Mouse (Mus musculus): ENCODE data around the gene Cep164.
"Not testable (repeated sequence)": the region's sequence is repeated elsewhere in the genome, so short reads cannot be mapped to it uniquely, and the experiment has no call there.

Gene Cep164

GRCm38 (mm10) chr9:45783249-45784069 is 45.0 kb downstream of the Cep164 start:
- no peak for DNase-seq

DNA sequence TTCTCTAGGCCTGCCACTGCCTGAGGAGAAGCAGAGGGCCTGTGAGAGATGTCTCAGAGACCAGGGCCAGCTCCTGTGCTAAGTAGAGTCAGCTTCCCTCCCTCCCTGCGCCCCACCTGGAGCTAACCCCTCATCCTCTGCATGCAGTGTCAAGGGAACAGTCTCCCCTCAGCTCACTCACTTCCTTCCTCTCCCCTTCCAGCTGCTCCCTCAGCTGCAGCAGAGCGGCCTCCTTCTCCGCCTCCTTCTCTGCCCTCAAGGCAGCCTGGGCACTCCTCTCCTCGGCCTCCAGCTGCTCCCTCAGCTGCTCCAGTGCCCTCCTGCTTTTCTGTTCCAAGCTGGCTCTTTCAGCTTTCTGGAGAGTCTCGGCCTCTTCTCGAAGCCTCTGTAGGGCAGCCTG is 49.3 kb downstream of the Cep164 start:
- DNase-seq, result no peak

- not testable (repeated sequence) for DNase-seq
These were observed 52.3 kb downstream of the Cep164 start for GRCm38 (mm10) chr9:45776176-45776575.

DNA sequence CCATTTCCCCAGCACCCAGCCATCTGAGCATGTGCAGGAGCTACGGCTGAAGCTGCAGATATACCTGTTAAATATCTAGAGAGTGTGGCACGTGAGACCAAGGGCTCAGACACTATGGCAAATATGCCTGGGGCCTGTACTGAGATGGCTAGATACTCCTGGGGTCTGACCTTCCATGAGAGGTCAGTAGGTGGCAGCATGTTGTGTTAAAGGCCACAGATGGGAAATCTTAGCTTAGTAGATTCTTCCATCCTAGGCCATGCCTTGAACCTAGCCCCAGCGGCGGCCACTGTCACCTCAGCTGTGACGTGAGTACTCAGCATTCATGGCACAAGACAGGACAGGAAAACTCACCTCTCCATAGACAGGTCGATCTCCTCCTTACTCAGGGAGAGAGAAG is 54.4 kb downstream of the Cep164 start:
- DNase-seq, result no peak

- no peak for DNase-seq
These were observed 58.9 kb downstream of the Cep164 start for GRCm38 (mm10) chr9:45769596-45769995.

DNA sequence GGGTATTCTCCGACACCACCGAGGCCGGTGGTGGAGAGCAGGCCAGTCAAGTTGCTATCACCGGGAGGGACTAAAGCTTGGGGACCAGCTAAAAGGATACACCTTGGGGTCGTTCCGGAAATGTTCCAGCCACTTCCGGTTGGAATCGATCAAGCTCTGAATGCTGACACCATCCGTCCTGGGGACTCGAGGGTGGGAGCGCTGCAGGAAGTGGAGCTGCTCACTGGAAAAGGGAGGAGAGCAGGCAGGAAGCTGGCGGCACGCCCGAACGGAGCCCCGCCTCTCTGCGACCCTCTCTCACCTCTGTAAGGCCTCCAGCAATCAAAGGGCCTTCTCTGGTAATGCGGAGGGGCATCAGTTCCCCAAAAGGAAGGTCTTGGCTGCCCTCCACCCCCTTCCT is 60.1 kb downstream of the Cep164 start:
- no peak for DNase-seq

DNA sequence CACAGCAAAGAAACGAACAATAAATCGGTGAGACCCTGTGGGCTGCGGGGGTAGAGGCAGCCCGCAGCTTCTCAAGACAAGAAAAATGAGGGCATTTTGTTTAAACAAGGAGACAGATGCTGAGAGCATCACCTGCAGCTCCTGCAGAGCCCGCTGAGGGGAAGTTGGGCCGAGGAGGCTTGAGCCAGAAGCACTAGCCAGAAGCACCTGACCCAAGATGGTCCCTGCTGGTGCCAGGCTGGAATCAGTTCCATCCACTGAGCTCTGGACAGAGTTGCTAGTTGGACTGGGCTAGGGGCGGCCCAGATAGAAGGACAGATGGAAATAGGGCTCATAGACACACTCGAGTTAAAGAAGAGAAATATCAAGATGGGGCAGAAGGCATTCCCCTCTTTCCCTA is 61.3 kb downstream of the Cep164 start:
- DNase-seq, result no peak

GRCm38 (mm10) chr9:45766195-45766594 is 62.3 kb downstream of the Cep164 start:
- no peak for DNase-seq

DNA sequence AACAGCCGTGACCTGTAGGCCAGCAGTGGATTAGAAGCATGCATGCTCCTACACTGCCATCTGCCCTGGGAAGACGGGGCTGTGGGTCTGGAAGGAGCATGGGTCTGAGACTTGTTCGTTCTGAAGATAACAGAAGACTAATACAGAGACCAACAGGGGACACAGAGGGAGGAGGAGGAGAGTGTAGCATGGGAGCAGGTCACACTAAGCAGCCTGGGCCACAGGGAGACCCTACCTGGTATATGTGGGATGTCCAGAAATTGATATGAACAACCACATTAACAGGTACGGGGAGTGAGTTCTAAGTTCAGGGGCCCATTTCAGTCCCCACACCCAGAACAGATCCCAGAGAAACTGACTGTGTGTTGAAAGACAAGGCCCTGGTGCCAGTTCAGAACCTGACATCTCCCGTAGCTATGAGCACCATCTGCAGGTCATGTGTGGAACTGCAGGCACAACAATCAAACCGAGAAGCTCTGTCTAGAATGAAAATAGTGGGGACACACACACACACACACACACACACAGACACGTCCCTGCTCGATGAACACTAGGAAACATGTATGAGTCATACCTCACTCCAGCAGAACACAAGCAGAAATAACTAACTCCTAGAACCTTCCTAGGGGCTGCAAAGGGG is 73.9 kb downstream of the Cep164 start:
- peak; percentile 32 to 36 for DNase-seq

DNA sequence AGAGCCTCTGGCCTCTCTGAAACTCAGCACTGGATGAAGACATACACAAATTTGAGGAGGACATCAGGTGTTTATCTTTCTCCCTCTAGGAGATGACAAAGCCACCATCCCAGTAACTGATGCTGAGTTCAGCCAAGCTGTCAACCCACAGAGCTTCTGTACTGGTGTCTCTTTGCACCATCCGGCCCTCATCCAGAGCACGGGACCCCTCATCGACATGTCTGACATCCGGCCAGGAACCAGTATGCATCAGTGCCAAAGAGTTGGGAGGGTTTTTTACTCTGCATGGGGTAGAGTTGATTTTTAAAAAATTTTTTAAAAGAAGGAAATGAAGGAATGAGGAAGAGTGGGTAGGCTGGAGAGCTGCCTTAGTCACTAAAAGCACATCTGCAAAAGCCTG is 78.6 kb downstream of the Cep164 start:
- no peak for DNase-seq

- DNase-seq, result no peak
These were observed 83.0 kb downstream of the Cep164 start for GRCm38 (mm10) chr9:45745451-45745850.

DNA sequence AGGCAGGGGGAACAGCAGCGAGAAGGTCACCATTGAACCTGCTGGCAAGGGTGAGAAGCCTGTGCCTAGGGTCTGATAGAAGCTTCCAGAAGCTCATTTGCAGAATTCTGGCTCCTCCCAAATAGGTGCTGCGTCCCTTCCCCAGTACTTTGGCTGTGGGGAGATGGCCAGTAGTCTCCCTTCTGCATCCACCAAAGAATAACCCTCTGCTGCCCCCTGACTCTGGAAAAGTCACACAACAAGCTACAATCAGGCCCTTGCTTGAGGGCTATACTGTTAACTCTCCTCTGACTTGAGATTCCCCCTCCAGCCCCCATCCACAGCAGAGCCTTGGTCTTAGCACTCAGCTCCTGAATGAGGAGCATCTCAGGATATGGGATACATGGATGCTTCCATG is 87.9 kb downstream of the Cep164 start:
- no peak for DNase-seq

DNA sequence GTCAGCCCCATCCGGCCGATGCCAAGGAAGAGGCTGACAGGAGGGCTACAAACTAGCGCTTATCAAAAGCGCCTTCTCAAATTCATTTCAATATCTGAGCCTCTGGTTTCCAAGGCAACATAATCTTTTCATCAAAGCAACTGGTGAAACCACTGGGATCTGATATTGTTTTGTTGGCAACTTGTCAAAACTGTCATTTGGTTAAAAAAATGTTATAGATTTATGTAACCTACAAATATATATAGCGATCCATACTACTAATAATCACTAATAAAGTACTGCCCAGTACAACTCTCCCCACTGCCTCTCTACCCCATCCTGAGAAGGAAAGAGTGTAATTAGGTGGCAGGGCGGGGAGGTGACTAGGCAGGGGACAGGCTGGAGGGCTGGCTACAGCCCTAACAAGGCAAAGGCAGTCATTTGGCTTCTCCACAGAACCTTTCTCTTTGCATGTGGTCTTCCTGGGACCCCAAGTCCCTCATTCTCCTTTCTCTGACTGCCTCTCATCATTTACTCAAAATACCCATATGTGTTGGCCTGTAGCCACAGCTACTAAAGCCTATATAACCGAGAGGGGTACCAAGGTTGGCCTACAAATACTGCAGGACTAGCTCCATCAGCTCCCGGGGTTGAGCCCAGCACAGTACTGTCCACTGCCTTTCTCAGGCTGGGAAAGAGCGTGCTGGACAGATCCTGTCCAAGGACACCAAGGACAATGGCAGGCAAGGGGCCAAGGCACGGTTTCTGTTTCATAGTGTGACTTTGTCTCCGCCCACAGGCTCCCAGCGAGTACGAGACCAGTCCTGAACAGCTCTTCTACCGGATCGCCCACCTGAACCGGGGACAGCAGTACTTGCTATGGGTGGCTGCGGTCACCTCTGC is 88.5 kb downstream of the Cep164 start:
- DNase-seq, result no peak

DNA sequence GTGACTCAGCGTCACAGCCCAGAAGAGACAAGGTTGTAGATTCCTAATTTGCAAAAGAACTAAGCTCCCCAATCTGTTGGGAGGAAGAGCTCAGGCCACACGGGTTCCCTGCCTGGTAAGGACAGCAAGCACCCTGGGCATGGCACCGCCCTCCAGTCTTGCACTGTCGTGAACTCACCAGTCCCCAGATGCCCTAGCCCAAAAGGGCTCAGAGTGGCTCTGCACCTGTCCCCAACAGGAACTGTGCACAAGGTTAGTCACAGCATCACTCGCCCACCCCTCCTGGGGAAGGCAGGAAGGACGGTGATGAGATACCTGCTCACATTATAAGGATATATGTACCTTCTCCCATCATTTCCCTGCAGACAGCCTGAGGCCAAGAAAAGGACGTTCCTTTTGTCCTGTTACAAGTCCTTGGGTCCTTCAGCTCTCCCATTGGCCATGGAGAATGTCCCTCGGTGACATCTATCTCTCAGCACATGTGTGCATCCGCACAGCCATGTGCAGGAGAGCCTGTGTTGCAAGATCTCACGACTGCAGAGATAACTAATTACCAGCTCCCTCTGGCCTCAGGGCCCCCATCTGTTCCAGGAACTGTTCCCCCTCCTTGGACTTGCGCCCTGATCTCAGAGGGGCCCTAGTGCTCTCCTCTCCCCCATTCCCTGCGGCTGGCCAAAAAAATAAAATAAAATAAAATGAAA is 89.3 kb downstream of the Cep164 start:
- no peak for DNase-seq

DNA sequence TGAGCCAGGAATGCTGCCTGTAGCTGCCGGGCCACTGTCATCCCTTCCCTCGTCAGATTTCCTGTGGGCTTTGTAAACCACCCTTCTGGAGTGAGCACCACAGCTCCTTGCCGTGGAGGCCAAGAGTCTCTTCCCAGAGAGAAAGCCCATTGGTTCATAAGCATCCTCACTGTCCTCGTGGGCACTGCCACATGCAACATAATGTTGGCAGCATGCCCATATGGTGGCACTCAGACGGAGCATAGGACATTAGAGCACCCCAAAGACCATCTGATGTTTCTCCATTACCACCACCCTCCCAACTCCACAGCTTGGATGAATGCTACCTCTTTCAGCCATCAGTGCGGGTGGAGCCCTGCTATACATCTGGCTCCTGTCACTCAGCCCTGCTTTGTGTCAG is 95.2 kb downstream of the Cep164 start:
- no peak for DNase-seq

GRCm38 (mm10) chr9:45731851-45732250 is 96.6 kb downstream of the Cep164 start:
- no peak for DNase-seq

- no peak for DNase-seq
These were observed 108.5 kb downstream of the Cep164 start for GRCm38 (mm10) chr9:45719997-45720396.
